Mouse (Mus musculus) cerebellum, adult 2 months (tissue): ENCODE measurements around the gene Ssh1.

Experiments used
- CTCF ChIP-seq: fragments of 200-500 bp; IDR thresholded peaks from 2 replicates; pipeline ENCODE4 v1.5.1; 2011; ENCODE audit warnings: low read depth, mild to moderate bottlenecking, control low read depth, low read length, moderate library complexity, borderline replicate concordance; ENCODE audit not compliant: insufficient read depth
- POLR2A ChIP-seq: fragments of 200-500 bp; IDR thresholded peaks from 2 replicates; pipeline ENCODE4 v1.6.1; 2011; ENCODE audit warnings: low read length, control low read depth, borderline replicate concordance; ENCODE audit not compliant: insufficient read depth

GRCm38 (mm10) chr5:113986182-113986961, 7.3 kb downstream of the Ssh1 start:
- TF ChIP-seq CTCF (no peak), POLR2A (no peak)
